10 mouse cellular contexts compared by ENCODE assay signal in genomic region chr7:130260060-130260459, GRCm38 (mm10).
DNase-seq lines count a peak whose midpoint lies in the region; ATAC-seq and TF ChIP-seq lines count a peak whose summit lies in the region.
"Had no signal": no experiment of that assay in that cellular context is flagged by ENCODE, and none has a peak within 500 bp of the region (broad histone marks: within the 10 kb centered on the region; RNA-seq: fewer than 3 reads in every experiment).

No protein-coding gene starts in this region.

- peak; percentile 58 for TF ChIP-seq CTCF in forebrain, postnatal 0 days (IDR thresholded peaks at IDR 0.05; ENCODE audit: low read depth)

- peaks cover 53% of the 10 kb centered on the region for H3K4me1 ChIP-seq in heart, embryonic 12.5 days (replicated peaks)
- peaks cover 22% of the 10 kb centered on the region for H3K4me1 ChIP-seq in forebrain, postnatal 0 days (ENCODE audit: insufficient read depth)
- peaks cover 88% of the 10 kb centered on the region for H3K4me1 ChIP-seq in midbrain, embryonic 10.5 days

- H3K27me3 ChIP-seq in heart, embryonic 12.5 days (replicated peaks) = no peaks in the 10 kb centered on the region
- no peaks in the 10 kb centered on the region for H3K27me3 ChIP-seq in forebrain, postnatal 0 days (ENCODE audit: insufficient read depth, low read length)
- peaks cover 55% of the 10 kb centered on the region for H3K27me3 ChIP-seq in midbrain, embryonic 10.5 days (ENCODE audit: low read depth, poor library complexity, severe bottlenecking)

- H3K9ac ChIP-seq in heart, embryonic 12.5 days = no peak overlapping the region
- H3K9ac ChIP-seq in forebrain, postnatal 0 days = no peak overlapping the region
- H3K9ac ChIP-seq: liver, embryonic 14.5 days had no signal

- no peaks in the 10 kb centered on the region for H3K36me3 ChIP-seq in heart, embryonic 12.5 days
- H3K36me3 ChIP-seq in forebrain, postnatal 0 days (ENCODE audit: insufficient read depth) = no peaks in the 10 kb centered on the region
- H3K36me3 ChIP-seq in midbrain, embryonic 10.5 days = peaks cover 61% of the 10 kb centered on the region

- no peak overlapping the region for H3K4me3 ChIP-seq in heart, embryonic 12.5 days
- peak overlapping the region; percentile 61; the same call in 1 of the 2 replicates for H3K4me3 ChIP-seq in forebrain, postnatal 0 days (ENCODE audit: low read depth, low read length)
- peak overlapping the region; percentile 93 for H3K4me3 ChIP-seq in midbrain, embryonic 10.5 days

- no peak overlapping the region for H3K27ac ChIP-seq in heart, embryonic 12.5 days (ENCODE audit: poor library complexity, severe bottlenecking)
- no peak overlapping the region for H3K27ac ChIP-seq in forebrain, postnatal 0 days (ENCODE audit: low read depth, low read length)
- H3K27ac ChIP-seq in midbrain, embryonic 10.5 days (replicated peaks) = no peak overlapping the region
- H3K27ac ChIP-seq: liver, embryonic 14.5 days had no signal

- intact Hi-C loops in heart, postnatal 36 days (cut with DNase I) = no loop called here

- no peak for DNase-seq in heart, postnatal 36 days
- DNase-seq in 3T3-L1 (ENCODE audit: low read depth, low spot score) = peak; percentile 15
- peak; percentile 63 for DNase-seq in forebrain, postnatal 0 days
- no peak for DNase-seq in midbrain, embryonic 10.5 days (ENCODE audit: low spot score)
- no peak for DNase-seq in spleen, postnatal 14 days (ENCODE audit: low spot score in 2 of 2)
- DNase-seq in cerebellum, postnatal 14 days = no peak
- DNase-seq in ovary, postnatal 36 days (ENCODE audit: low spot score) = no peak
- DNase-seq: thymus, postnatal 14 days had no signal

- WGBS in heart, embryonic 12.5 days = 47% methylated on average over 5 of the region's 5 CpGs
- 13% methylated on average over 5 of the region's 5 CpGs for WGBS in forebrain, postnatal 0 days
- 36% methylated on average over 5 of the region's 5 CpGs for WGBS in midbrain, embryonic 10.5 days

- no peaks in the 10 kb centered on the region for H3K9me3 ChIP-seq in heart, embryonic 12.5 days (replicated peaks)
- H3K9me3 ChIP-seq in forebrain, postnatal 0 days (ENCODE audit: low read length) = no peaks in the 10 kb centered on the region
- H3K9me3 ChIP-seq in midbrain, embryonic 10.5 days (replicated peaks) = no peaks in the 10 kb centered on the region

- no peak for ATAC-seq in heart, embryonic 12.5 days (ENCODE audit: insufficient number of reproducible peaks, low FRiP score)
- no peak for ATAC-seq in forebrain, postnatal 0 days

- peak overlapping the region; percentile 22; the same call in 1 of the 2 replicates for H3K4me2 ChIP-seq in heart, embryonic 12.5 days
- H3K4me2 ChIP-seq in forebrain, postnatal 0 days (ENCODE audit: low read depth) = peak overlapping the region; percentile 91

Comparison
In these comparisons a context has a peak if more than half of its experiments do, and no peak if none do; other contexts are left out.
1. DNase-seq: peak in 3T3-L1 (single experiment) and forebrain, postnatal 0 days (single experiment); none in heart, postnatal 36 days (0 of 2), midbrain, embryonic 10.5 days (single experiment), spleen, postnatal 14 days (0 of 2), cerebellum, postnatal 14 days (0 of 2) and ovary, postnatal 36 days (single experiment).